Mouse (Mus musculus) forebrain, postnatal 0 days (tissue): Measurements from ENCODE around the gene Exoc2. TPM values are rescaled to one million over a fixed set of nuclear protein-coding genes. Genes with fewer than 3 reads are reported as not detected.

Experiments used
- ATAC-seq: fragments of 200-750 bp; cut with Nextera tagmentation; 2 replicates; pipeline ENCODE4 v1.8.0; 2017; ENCODE audit warnings: mild to moderate bottlenecking, moderate library complexity
- DNase-seq: peaks from one replicate; pipeline ENCODE4 v3.0.0-alpha.2; 2015
- H3K27ac ChIP-seq: fragments of 300-500 bp; sonication (generic); 2 replicates; pipeline ENCODE4 v1.5.1; 2014; ENCODE audit warnings: low read depth, mild to moderate bottlenecking, antibody characterized with exemption, low read length, moderate library complexity, mixed read lengths
- H3K27me3 ChIP-seq: fragments of 300-500 bp; sonication (generic); 2 replicates; pipeline ENCODE4 v1.6.1; 2014; ENCODE audit warnings: mild to moderate bottlenecking, low read length, mixed read lengths; ENCODE audit not compliant: insufficient read depth
- H3K36me3 ChIP-seq: fragments of 300-500 bp; sonication (generic); 2 replicates; pipeline ENCODE4 v1.6.1; 2014; ENCODE audit warnings: mild to moderate bottlenecking, moderate library complexity; ENCODE audit not compliant: insufficient read depth
- H3K4me1 ChIP-seq: fragments of 300-500 bp; sonication (generic); 2 replicates; pipeline ENCODE4 v1.6.1; 2014; ENCODE audit warnings: antibody characterized with exemption; ENCODE audit not compliant: insufficient read depth
- H3K4me2 ChIP-seq: fragments of 300-500 bp; sonication (generic); 2 replicates; pipeline ENCODE4 v1.6.1; 2014; ENCODE audit warnings: low read depth, mild to moderate bottlenecking, moderate library complexity
- H3K4me3 ChIP-seq: fragments of 300-500 bp; sonication (generic); 2 replicates; pipeline ENCODE4 v1.5.1; 2014; ENCODE audit warnings: low read depth, low read length, mixed read lengths
- H3K9ac ChIP-seq: fragments of 300-500 bp; sonication (generic); 2 replicates; pipeline ENCODE4 v1.6.1; 2014; ENCODE audit warnings: mild to moderate bottlenecking
- H3K9me3 ChIP-seq: fragments of 300-500 bp; sonication (generic); 2 replicates; pipeline ENCODE4 v1.6.1; 2016; ENCODE audit warnings: low read length
- CTCF ChIP-seq: sonication (generic); IDR thresholded peaks from 2 replicates; pipeline ENCODE4 v1.5.1; 2016; ENCODE audit warnings: antibody characterized with exemption, control low read depth, low read depth
- WGBS: fragments of 180-500 bp; shearing (Covaris S2); extraction: QIAGEN DNeasy Blood & Tissue Kit; methylation state at CpG from one replicate; pipeline ENCODE4 v1.1.7; 2014; 5-methylcytosine and 5-hydroxymethylcytosine counted together
- polyA plus RNA-seq: library from polyadenylated mRNA; unstranded; fragments of >200 nt; fragmentation: Nextera tagmentation; extraction: Ambion mirVana; gene quantifications from 2 replicates; pipeline ENCODE4 v1.2.1, GENCODE M21; 2015
- total RNA-seq: library from RNA; depleted of rRNA; stranded (reverse); fragments of >200 nt; gene quantifications from 2 replicates; pipeline ENCODE4 v1.2.3, GENCODE M21; 2014

Gene Exoc2
- total and polyA plus RNA-seq, 2 experiments from 2014 or later, result 44.0 to 69.5 TPM

- Histone ChIP-seq H3K4me3 (no peak overlapping the region), H3K36me3 (no peaks in the 10 kb centered on the region), H3K4me2 (no peak overlapping the region), H3K27me3 (no peaks in the 10 kb centered on the region), H3K27ac (no peak overlapping the region), H3K4me1 (no peaks in the 10 kb centered on the region), H3K9me3 (no peaks in the 10 kb centered on the region), H3K9ac (no peak overlapping the region)
- no peak for DNase-seq
- 83% methylated on average over 9 of the region's 9 CpGs for WGBS
- TF ChIP-seq CTCF, result no peak
- no peak for ATAC-seq
These were observed 181.6 kb downstream of the Exoc2 start for GRCm38 (mm10) chr13:30792308-30792707.

- no peaks in the 10 kb centered on the region for H3K9me3 ChIP-seq
- no peaks in the 10 kb centered on the region for H3K4me1 ChIP-seq
- no peak for TF ChIP-seq CTCF
- H3K4me3 ChIP-seq, result no peak overlapping the region
- DNase-seq, result no peak
- no peak overlapping the region for H3K27ac ChIP-seq
- H3K36me3 ChIP-seq, result no peaks in the 10 kb centered on the region
- ATAC-seq, result no peak
- H3K9ac ChIP-seq, result no peak overlapping the region
- WGBS, result 48% methylated on average over 5 of the region's 5 CpGs
- H3K27me3 ChIP-seq, result no peaks in the 10 kb centered on the region
- no peak overlapping the region for H3K4me2 ChIP-seq
These were observed 183.9 kb downstream of the Exoc2 start for GRCm38 (mm10) chr13:30790016-30790415.

- TF ChIP-seq CTCF, result no peak
These were observed 185.5 kb downstream of the Exoc2 start for GRCm38 (mm10) chr13:30788421-30788820.

GRCm38 (mm10) chr13:30787960-30788359 lies 185.9 kb downstream of the Exoc2 start:
- no peak for TF ChIP-seq CTCF
- no peak overlapping the region for H3K27ac ChIP-seq
- no peak overlapping the region for H3K9ac ChIP-seq
- no peaks in the 10 kb centered on the region for H3K27me3 ChIP-seq
- H3K4me2 ChIP-seq, result no peak overlapping the region
- H3K4me3 ChIP-seq, result no peak overlapping the region
- WGBS, result 80% methylated on average over 4 of the region's 4 CpGs
- H3K4me1 ChIP-seq, result no peaks in the 10 kb centered on the region
- H3K36me3 ChIP-seq, result no peaks in the 10 kb centered on the region
- DNase-seq (no peak), ATAC-seq (no peak)
- no peaks in the 10 kb centered on the region for H3K9me3 ChIP-seq

More at GRCm38 (mm10) chr13:30788421-30788820, 185.5 kb downstream of the Exoc2 start:
- Histone ChIP-seq H3K4me3 (no peak overlapping the region), H3K27me3 (no peaks in the 10 kb centered on the region), H3K9ac (no peak overlapping the region), H3K27ac (no peak overlapping the region), H3K9me3 (no peaks in the 10 kb centered on the region), H3K4me2 (no peak overlapping the region), H3K36me3 (no peaks in the 10 kb centered on the region), H3K4me1 (no peaks in the 10 kb centered on the region)
- ATAC-seq (no peak), DNase-seq (no peak)
- 90% methylated on average over 3 of the region's 3 CpGs for WGBS

GRCm38 (mm10) chr13:30787556-30787955 lies 186.3 kb downstream of the Exoc2 start:
- DNase-seq, result no peak
- Histone ChIP-seq H3K4me1 (no peaks in the 10 kb centered on the region), H3K9ac (no peak overlapping the region), H3K4me2 (no peak overlapping the region), H3K4me3 (no peak overlapping the region), H3K9me3 (no peaks in the 10 kb centered on the region), H3K36me3 (no peaks in the 10 kb centered on the region), H3K27me3 (no peaks in the 10 kb centered on the region), H3K27ac (no peak overlapping the region)
- ATAC-seq, result no peak
- no peak for TF ChIP-seq CTCF
- WGBS, result 85% methylated on average over 2 of the region's 2 CpGs

GRCm38 (mm10) chr13:30787036-30787320 lies 186.9 kb downstream of the Exoc2 start:
- Histone ChIP-seq H3K36me3 (no peaks in the 10 kb centered on the region), H3K27ac (no peak overlapping the region), H3K9me3 (no peaks in the 10 kb centered on the region), H3K9ac (no peak overlapping the region), H3K4me1 (no peaks in the 10 kb centered on the region), H3K4me3 (no peak overlapping the region), H3K4me2 (no peak overlapping the region), H3K27me3 (no peaks in the 10 kb centered on the region)
- WGBS, result 69% methylated on average over 2 of the region's 2 CpGs
- DNase-seq (no peak), ATAC-seq (no peak)
- TF ChIP-seq CTCF, result no peak

- Histone ChIP-seq H3K4me2 (no peak overlapping the region), H3K27ac (no peak overlapping the region), H3K36me3 (no peaks in the 10 kb centered on the region), H3K9me3 (no peaks in the 10 kb centered on the region), H3K27me3 (no peaks in the 10 kb centered on the region), H3K4me3 (no peak overlapping the region), H3K9ac (no peak overlapping the region), H3K4me1 (no peaks in the 10 kb centered on the region)
- no peak for DNase-seq
- WGBS, result 75% methylated on average over 5 of the region's 5 CpGs
- no peak for TF ChIP-seq CTCF
- peak; percentile 36 for ATAC-seq
These were observed 187.5 kb downstream of the Exoc2 start for GRCm38 (mm10) chr13:30786235-30787035.
